Comparison of ENCODE assay signal across 8 mouse cellular contexts in genomic region chrX:69359360-69359759, GRCm38 (mm10). TPM values are rescaled to one million over a fixed set of nuclear protein-coding genes. Genes with fewer than 3 reads are reported as not detected.
A peak's percentile ranks its signal among the peaks of the same experiment; 100 is the strongest.
DNase-seq lines count a peak whose midpoint lies in the region; ATAC-seq and TF ChIP-seq lines count a peak whose summit lies in the region.

No protein-coding gene starts in this region.

- no peak for ATAC-seq in lung, embryonic 15.5 days (ENCODE audit: borderline replicate concordance, extremely low read depth, low FRiP score, low TSS enrichment)
- ATAC-seq in forebrain, embryonic 16.5 days = no peak
- no peak for ATAC-seq in hindbrain, postnatal 0 days
- ATAC-seq in midbrain, embryonic 16.5 days = no peak

- DNase-seq in lung, postnatal 36 days = no peak
- no peak for DNase-seq in hindbrain, postnatal 0 days (ENCODE audit: low spot score)
- DNase-seq in yolk sac, embryonic 10.5 days (ENCODE audit: low spot score) = no peak
- no peak for DNase-seq in thymus, postnatal 4 days
- no peak for DNase-seq in adrenal gland, postnatal 4 days (ENCODE audit: low spot score in 2 of 2)

- H3K4me1 ChIP-seq in lung, embryonic 15.5 days = no peaks in the 10 kb centered on the region
- peaks cover 3% of the 10 kb centered on the region for H3K4me1 ChIP-seq in forebrain, embryonic 16.5 days (replicated peaks; ENCODE audit: control insufficient read depth, insufficient read depth, low read length)
- no peaks in the 10 kb centered on the region for H3K4me1 ChIP-seq in hindbrain, postnatal 0 days (ENCODE audit: insufficient read depth, low read length)
- 0 out of 2 replicates have a peak, but pooled peaks cover under 1% of the 10 kb centered on the region for H3K4me1 ChIP-seq in midbrain, embryonic 16.5 days (ENCODE audit: control insufficient read depth, insufficient read depth, low read length)

- H3K4me3 ChIP-seq in lung, embryonic 15.5 days = no peak overlapping the region
- H3K4me3 ChIP-seq in forebrain, embryonic 16.5 days (replicated peaks; ENCODE audit: low read length) = no peak overlapping the region
- peak overlapping the region; percentile 50 for H3K4me3 ChIP-seq in hindbrain, postnatal 0 days (ENCODE audit: low read length)
- peak overlapping the region; percentile 58 for H3K4me3 ChIP-seq in midbrain, embryonic 16.5 days (ENCODE audit: low read depth, low read length)

- TF ChIP-seq CTCF in hindbrain, postnatal 0 days (IDR thresholded peaks at IDR 0.05; ENCODE audit: low read depth) = no peak

- no peak overlapping the region for H3K9ac ChIP-seq in lung, embryonic 15.5 days
- H3K9ac ChIP-seq in forebrain, embryonic 16.5 days (replicated peaks; ENCODE audit: low read depth, low read length) = no peak overlapping the region
- H3K9ac ChIP-seq in hindbrain, postnatal 0 days (replicated peaks; ENCODE audit: low read length) = no peak overlapping the region
- 0 out of 2 replicates have a peak overlapping the region, but pooled peaks have one; percentile 76 for H3K9ac ChIP-seq in midbrain, embryonic 16.5 days (ENCODE audit: low read depth, low read length)

- H3K36me3 ChIP-seq in lung, embryonic 15.5 days = no peaks in the 10 kb centered on the region
- no peaks in the 10 kb centered on the region for H3K36me3 ChIP-seq in forebrain, embryonic 16.5 days (ENCODE audit: control insufficient read depth, insufficient read depth)
- no peaks in the 10 kb centered on the region for H3K36me3 ChIP-seq in hindbrain, postnatal 0 days (ENCODE audit: insufficient read depth, low read length)
- H3K36me3 ChIP-seq in midbrain, embryonic 16.5 days (ENCODE audit: control insufficient read depth, insufficient read depth, low read length) = no peaks in the 10 kb centered on the region

- peaks cover 30% of the 10 kb centered on the region; the same call in 1 of the 2 replicates for H3K27me3 ChIP-seq in lung, embryonic 15.5 days
- no peaks in the 10 kb centered on the region for H3K27me3 ChIP-seq in forebrain, embryonic 16.5 days (replicated peaks; ENCODE audit: control insufficient read depth, insufficient read depth, low read length)
- H3K27me3 ChIP-seq in hindbrain, postnatal 0 days (ENCODE audit: insufficient read depth, low read length) = no peaks in the 10 kb centered on the region
- no peaks in the 10 kb centered on the region for H3K27me3 ChIP-seq in midbrain, embryonic 16.5 days (ENCODE audit: control insufficient read depth, insufficient read depth, low read depth, low read length)

- no peak overlapping the region for H3K27ac ChIP-seq in lung, embryonic 15.5 days
- no peak overlapping the region for H3K27ac ChIP-seq in forebrain, embryonic 16.5 days (ENCODE audit: low read length)
- H3K27ac ChIP-seq in hindbrain, postnatal 0 days = no peak overlapping the region
- H3K27ac ChIP-seq in midbrain, embryonic 16.5 days (ENCODE audit: low read length) = no peak overlapping the region

- no peaks in the 10 kb centered on the region for H3K9me3 ChIP-seq in lung, embryonic 15.5 days
- no peaks in the 10 kb centered on the region for H3K9me3 ChIP-seq in forebrain, embryonic 16.5 days (ENCODE audit: control insufficient read depth, low read length)
- H3K9me3 ChIP-seq in hindbrain, postnatal 0 days (ENCODE audit: low read length) = no peaks in the 10 kb centered on the region
- no peaks in the 10 kb centered on the region for H3K9me3 ChIP-seq in midbrain, embryonic 16.5 days (replicated peaks; ENCODE audit: control insufficient read depth, low read length, poor library complexity, severe bottlenecking)

- peak overlapping the region; percentile 64 for H3K4me2 ChIP-seq in lung, embryonic 15.5 days
- H3K4me2 ChIP-seq in forebrain, embryonic 16.5 days (ENCODE audit: low read length) = peak overlapping the region; percentile 53
- H3K4me2 ChIP-seq in hindbrain, postnatal 0 days (ENCODE audit: low read depth, low read length) = peak overlapping the region; percentile 59
- peak overlapping the region; percentile 65 for H3K4me2 ChIP-seq in midbrain, embryonic 16.5 days (ENCODE audit: low read length)

- WGBS in lung, embryonic 15.5 days = 33% methylated on average over 5 of the region's 5 CpGs
- 19% methylated on average over 5 of the region's 5 CpGs for WGBS in forebrain, embryonic 16.5 days
- 38% methylated on average over 5 of the region's 5 CpGs for WGBS in hindbrain, postnatal 0 days
- WGBS in midbrain, embryonic 16.5 days = 24% methylated on average over 5 of the region's 5 CpGs

RNA-seq across cellular contexts. Expression of gene Aff2, which starts 0.7 kb away (rescaled TPM):
- 3.2 and 3.3 TPM in 2 replicates for polyA plus RNA-seq in lung, embryonic 15.5 days (2015; fragmentation: Nextera tagmentation; extraction: Ambion mirVana)
- polyA plus RNA-seq in forebrain, embryonic 16.5 days (2015; fragmentation: Nextera tagmentation; extraction: Ambion mirVana) = 15.1 and 15.4 TPM in 2 replicates
- 13.7 and 20.0 TPM in 2 replicates for total RNA-seq in hindbrain, postnatal 0 days (2014; rRNA removed)
- 17.2 and 17.9 TPM in 2 replicates for polyA plus RNA-seq in hindbrain, postnatal 0 days (2015; fragmentation: Nextera tagmentation; extraction: Ambion mirVana)
- 11.8 and 14.3 TPM in 2 replicates for polyA plus RNA-seq in midbrain, embryonic 16.5 days (2015; fragmentation: Nextera tagmentation; extraction: Ambion mirVana)
- total RNA-seq in adrenal gland, postnatal 4 days (2021) = 1 to 10 TPM; 5.5 to 9.4 TPM

Comparison
In these comparisons a context has a peak if more than half of its experiments do, and no peak if none do; other contexts are left out.
1. H3K4me3 ChIP-seq: peak in hindbrain, postnatal 0 days (single experiment) and midbrain, embryonic 16.5 days (single experiment); none in lung, embryonic 15.5 days (single experiment) and forebrain, embryonic 16.5 days (single experiment).
2. Peak in every context shown above with its lines, with median percentiles within 50 percentile points of each other: H3K4me2 ChIP-seq.